Mouse (Mus musculus) kidney, adult 2 months (tissue): ENCODE results near the gene Mrpl47. TPM values are rescaled to one million over a fixed set of nuclear protein-coding genes. Genes with fewer than 3 reads are reported as not detected.

Experiments used
- DNase-seq: peaks from one replicate; pipeline ENCODE4 v3.0.0; 2021
- H3K27ac ChIP-seq: fragments of 200-500 bp; 2 replicates; pipeline ENCODE4 v1.5.1; 2012; ENCODE audit warnings: low read depth, low read length, control low read depth, inconsistent platforms; ENCODE audit not compliant: insufficient read depth
- H3K27me3 ChIP-seq: fragments of 200-500 bp; replicated peaks from 2 replicates; pipeline ENCODE4 v1.6.1; 2012; ENCODE audit warnings: mild to moderate bottlenecking, moderate library complexity, low read length, inconsistent platforms; ENCODE audit not compliant: control insufficient read depth, insufficient read depth
- H3K36me3 ChIP-seq: fragments of 200-500 bp; 2 replicates; pipeline ENCODE4 v1.6.1; 2012; ENCODE audit warnings: mild to moderate bottlenecking, moderate library complexity, low read length, inconsistent platforms; ENCODE audit not compliant: control insufficient read depth, insufficient read depth
- H3K4me1 ChIP-seq: fragments of 200-500 bp; 2 replicates; pipeline ENCODE4 v1.6.1; 2011; ENCODE audit warnings: low read length; ENCODE audit not compliant: control insufficient read depth, insufficient read depth
- H3K4me3 ChIP-seq: fragments of 200-500 bp; 2 replicates; pipeline ENCODE4 v1.5.1; 2011; ENCODE audit warnings: mild to moderate bottlenecking, low read depth, low read length, control low read depth; ENCODE audit not compliant: insufficient read depth
- CTCF ChIP-seq: fragments of 200-500 bp; conservative IDR thresholded peaks from 2 replicates; pipeline ENCODE4 v1.5.1; 2011; ENCODE audit warnings: low read depth, mild to moderate bottlenecking, control low read depth, low read length, moderate library complexity, mixed read lengths; ENCODE audit not compliant: insufficient read depth, insufficient read length
- POLR2A ChIP-seq: fragments of 200-500 bp; IDR thresholded peaks from one replicate; pipeline ENCODE4 v1.6.1; 2011; ENCODE audit warnings: low read depth, low read length, control low read depth
- WGBS: fragments of 180-500 bp; shearing (Covaris S2); methylation state at CpG from one replicate; pipeline ENCODE4 v1.1.7; 2018; 5-methylcytosine and 5-hydroxymethylcytosine counted together
- polyA plus RNA-seq: library from polyadenylated mRNA; depleted of rRNA; stranded (reverse); fragments of >200 nt; gene quantifications from 2 replicates; pipeline ENCODE4 v1.2.3, GENCODE M21; 2012; rRNA removed

Gene Mrpl47
- polyA plus RNA-seq, 1 experiment, result 4.4 TPM

DNA sequence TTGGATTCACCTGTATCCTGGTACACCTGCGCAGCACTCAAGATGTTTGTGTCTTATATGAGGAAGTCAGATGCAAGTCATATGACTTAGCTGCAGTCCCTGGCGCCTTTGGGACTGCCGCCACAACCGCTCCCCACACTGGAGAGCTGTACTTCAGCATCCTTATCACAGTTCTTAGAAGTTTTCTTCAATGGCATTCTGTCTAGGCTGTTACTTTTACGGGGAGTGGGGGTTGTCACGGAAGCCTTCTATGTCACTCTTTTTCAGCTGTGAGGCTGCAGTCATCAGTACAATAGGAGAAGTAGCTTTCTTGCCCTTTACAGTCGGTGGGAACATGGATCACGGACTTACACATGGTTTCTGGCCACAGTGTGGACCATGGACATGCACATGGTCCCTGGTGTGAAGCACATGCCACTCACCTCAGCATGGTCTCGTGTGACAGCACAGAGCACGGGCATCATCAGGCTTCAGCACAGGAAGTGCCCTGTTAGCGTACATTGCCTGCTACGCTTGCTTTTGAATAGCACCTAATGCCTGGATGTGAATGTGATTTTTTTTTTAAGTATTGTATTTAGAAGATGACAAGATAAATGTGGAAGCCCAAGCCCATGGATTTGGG is 54.4 kb downstream of the Mrpl47 start:
- no peak for DNase-seq
- Histone ChIP-seq H3K4me3 (no peak overlapping the region), H3K27me3 (no peaks in the 10 kb centered on the region), H3K27ac (no peak overlapping the region), H3K36me3 (no peaks in the 10 kb centered on the region), H3K4me1 (no peaks in the 10 kb centered on the region)
- 81% methylated on average over 12 of the region's 12 CpGs for WGBS
- TF ChIP-seq POLR2A (no peak), CTCF (no peak)

DNA sequence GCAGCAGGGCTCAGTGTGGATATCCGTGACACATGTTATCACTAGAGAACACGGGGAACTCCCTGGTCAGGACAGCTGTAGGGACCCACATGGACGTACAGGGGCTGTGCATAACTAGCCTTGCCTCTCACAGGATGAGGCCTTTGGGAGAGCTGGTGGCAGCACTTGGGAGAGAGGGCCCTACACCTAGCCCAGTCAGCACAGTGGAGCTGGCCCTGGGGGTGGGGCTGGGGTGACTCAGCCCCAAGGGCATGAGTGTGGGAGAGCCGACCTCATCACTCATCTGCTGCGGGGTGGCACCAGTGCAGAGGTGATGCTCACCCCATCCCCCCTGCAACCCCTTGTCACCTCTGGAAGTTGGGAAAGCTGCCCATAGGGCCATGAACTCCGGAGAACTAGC is 61.0 kb downstream of the Mrpl47 start:
- H3K36me3 ChIP-seq, result no peaks in the 10 kb centered on the region
- TF ChIP-seq CTCF (no peak), POLR2A (no peak)
- no peak overlapping the region for H3K4me3 ChIP-seq
- WGBS, result 75% methylated on average over 6 of the region's 6 CpGs
- DNase-seq, result no peak
- H3K27ac ChIP-seq, result no peak overlapping the region
- H3K27me3 ChIP-seq, result no peaks in the 10 kb centered on the region
- peaks cover 11% of the 10 kb centered on the region; the same call in 1 of the 2 replicates for H3K4me1 ChIP-seq

Other genes with a start within 250 kb of the Mrpl47 start
- 0.05 TPM in 1 of 2 replicates, not detected in the other for gene Kcnmb3, start 245.4 kb downstream of the Mrpl47 start, polyA plus RNA-seq
- gene Zfp639, start 227.3 kb downstream of the Mrpl47 start, polyA plus RNA-seq, result 19.6 and 20.2 TPM in 2 replicates
- gene Mfn1, start 208.1 kb downstream of the Mrpl47 start, polyA plus RNA-seq, result 19.9 and 26.4 TPM in 2 replicates
- 13.6 and 16.0 TPM in 2 replicates for gene Gnb4, start 121.0 kb downstream of the Mrpl47 start, polyA plus RNA-seq
- gene Actl6a, start 31.3 kb downstream of the Mrpl47 start, polyA plus RNA-seq, result 15.4 and 17.8 TPM in 2 replicates
- 450 and 540 TPM in 2 replicates for gene Ndufb5, start 615 bp downstream of the Mrpl47 start, polyA plus RNA-seq
- 0.48 and 1.2 TPM in 2 replicates for gene Usp13, start 79.9 kb upstream of the Mrpl47 start, polyA plus RNA-seq